Mouse (Mus musculus): ENCODE results near the gene Spint4.
"Not testable (repeated sequence)": the region's sequence is repeated elsewhere in the genome, so short reads cannot be mapped to it uniquely, and the experiment has no call there.

Gene Spint4

DNA sequence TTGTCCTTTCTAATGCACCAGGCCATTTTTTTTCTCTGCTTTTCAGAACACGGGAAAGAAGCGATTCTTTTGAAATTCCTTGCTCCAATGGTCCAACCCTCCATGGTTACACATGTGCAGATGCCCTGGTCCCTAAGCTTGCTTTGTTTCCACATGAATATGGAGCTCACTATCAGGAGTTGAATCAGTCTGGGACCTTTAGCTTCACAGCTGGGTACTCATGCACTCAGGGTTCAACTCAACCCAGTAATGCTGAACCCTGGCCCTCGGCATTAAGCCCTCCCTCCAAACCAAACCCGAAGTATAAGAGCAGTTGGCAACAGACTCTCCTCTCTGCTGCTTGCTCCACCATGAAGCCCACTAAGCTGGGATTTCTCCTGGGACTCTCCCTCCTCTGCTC is at the start of gene Spint4:
Spint4 (plus strand) TSS at position 301 of the 400 bp plus-strand sequence.
- DNase-seq (ENCODE audit: extremely low spot score, low spot score), result no peak

DNA sequence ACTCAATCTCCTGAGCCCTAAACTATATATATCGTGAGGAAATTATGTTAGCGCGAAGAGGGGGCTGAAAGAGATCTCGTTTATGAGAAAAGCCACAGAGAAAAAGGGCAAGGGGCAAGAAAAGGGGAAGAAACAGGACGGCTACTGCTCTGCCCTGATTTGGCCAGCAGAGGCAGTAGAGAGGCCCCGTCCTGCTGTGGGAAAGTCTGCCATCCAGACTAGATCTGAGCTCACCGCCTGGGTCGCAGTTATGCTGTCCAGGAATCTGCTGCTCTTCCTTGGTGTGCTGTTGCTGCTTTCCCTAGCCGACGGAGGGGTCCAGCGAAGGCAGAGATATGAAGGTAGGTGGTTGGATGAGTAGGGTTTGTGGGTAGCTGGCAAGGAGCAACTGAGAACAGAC is 42.4 kb upstream of the Spint4 start, which contains the start of gene Wfdc10:
Wfdc10 (plus strand) TSS at position 189 of the 400 bp plus-strand sequence.
- DNase-seq (ENCODE audit: extremely low spot score, low spot score), result peak; percentile 56

DNA sequence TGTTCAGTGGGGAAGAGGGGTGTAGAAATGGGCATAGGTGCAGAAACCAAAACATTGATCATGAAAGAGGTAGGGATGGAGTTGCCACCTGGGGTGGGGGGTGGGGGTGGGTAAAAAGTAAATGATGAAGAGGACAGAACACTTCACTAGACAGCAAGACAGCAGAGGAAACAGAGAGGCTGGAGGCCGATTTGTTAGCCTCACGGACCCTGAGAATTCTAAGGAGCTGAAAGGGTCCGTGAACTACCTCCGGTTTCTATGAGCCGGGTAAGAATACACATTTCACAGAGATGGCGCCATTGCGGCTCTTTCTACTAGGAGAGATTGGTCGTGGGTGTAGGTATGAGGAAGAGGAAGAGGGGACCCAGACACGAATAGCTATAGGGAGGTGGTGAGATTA is 41.8 kb upstream of the Spint4 start, which contains the start of gene Wfdc9:
Wfdc9 (minus strand) TSS at position 101 of the 400 bp plus-strand sequence.
- DNase-seq (ENCODE audit: extremely low spot score, low spot score), result no peak

- no peak for DNase-seq (ENCODE audit: extremely low spot score, low spot score)
These were observed 33.5 kb upstream of the Spint4 start for GRCm38 (mm10) chr2:164664851-164665250.

DNA sequence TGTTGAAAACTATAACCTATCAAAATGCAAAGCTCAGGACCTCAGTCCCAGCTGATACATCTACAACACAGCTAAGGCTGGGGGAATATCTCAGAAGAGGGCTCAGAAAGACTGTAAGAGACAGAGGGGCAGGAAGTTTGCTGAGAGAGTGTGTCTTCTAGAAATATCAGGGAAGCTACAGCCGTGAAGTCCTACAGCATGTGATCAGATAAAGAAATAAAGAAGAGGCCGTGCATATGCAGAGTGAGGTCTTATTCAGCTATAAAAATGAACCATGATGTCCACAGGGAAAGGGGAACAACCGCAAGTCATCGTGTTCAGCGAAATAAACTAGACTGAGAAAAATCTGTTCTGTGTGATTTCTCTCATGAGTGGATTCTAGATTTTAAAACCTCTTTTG is 28.0 kb upstream of the Spint4 start:
- DNase-seq (ENCODE audit: extremely low spot score, low spot score), result no peak

DNA sequence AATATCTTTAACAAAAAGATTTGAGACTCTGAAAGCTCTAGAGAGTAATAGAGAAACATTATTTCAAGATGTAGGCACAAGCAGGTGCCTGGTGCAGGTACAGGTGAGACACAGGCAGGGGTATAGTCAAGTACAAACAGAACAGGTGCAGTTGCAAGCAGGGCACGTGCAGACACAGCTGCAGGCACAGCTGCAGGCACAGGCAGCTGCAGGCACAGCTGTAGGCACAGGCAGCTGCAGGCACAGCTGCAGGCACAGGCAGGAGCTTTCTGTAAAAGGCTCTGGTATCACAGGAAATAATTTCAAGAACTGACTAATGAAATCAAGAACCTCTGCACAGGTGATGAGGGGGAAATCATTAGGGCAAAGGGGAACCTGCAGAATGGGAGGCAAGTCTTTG is 27.4 kb upstream of the Spint4 start:
- DNase-seq (ENCODE audit: extremely low spot score, low spot score), result no peak

GRCm38 (mm10) chr2:164673987-164674386 is 24.3 kb upstream of the Spint4 start, which contains the start of gene Wfdc11:
Gene Wfdc11, minus strand, starts transcription at chr2:164674087.
- DNase-seq (ENCODE audit: extremely low spot score, low spot score), result no peak

GRCm38 (mm10) chr2:164676103-164676502 is 22.2 kb upstream of the Spint4 start:
- DNase-seq (ENCODE audit: extremely low spot score, low spot score), result no peak

DNA sequence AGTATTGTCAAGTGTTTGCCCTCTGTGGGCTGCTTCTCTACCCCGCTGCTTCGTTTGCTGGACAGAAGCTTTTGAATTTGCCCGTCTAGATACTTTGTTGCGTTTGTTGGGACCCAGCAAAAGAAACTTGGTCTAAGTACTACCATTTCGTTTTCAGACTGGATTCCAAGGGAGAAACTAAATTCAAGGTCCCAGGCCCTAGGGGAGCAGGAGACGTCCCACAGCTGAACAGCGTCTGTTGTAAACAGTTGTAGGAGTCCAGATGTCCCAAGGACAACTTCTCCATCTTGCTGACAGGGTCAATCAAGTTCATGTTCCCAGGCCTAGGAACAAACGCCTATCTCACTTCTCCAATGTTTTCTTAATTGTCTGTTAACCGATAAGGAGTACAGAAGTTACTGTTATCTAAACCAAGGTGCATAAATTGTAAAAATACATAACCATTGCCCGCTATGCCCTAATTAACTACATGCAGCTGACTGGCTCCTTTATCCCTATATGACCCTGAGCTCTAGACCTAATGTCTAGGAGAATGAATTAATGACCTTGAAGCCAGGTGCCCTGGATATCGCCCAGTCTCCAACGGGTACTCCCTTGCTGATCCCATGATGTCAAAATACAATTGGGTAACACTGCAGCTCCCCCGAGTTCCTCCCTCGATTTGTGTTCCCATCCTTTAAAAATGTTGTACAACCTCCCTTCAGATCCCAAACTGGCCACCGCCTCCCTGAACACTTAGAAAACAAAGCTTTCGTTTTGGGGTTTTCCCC is 21.2 kb upstream of the Spint4 start:
- DNase-seq (ENCODE audit: extremely low spot score, low spot score), result no peak

GRCm38 (mm10) chr2:164678848-164679625 is 19.3 kb upstream of the Spint4 start:
- peak; percentile 73 for DNase-seq (ENCODE audit: extremely low spot score, low spot score)

DNA sequence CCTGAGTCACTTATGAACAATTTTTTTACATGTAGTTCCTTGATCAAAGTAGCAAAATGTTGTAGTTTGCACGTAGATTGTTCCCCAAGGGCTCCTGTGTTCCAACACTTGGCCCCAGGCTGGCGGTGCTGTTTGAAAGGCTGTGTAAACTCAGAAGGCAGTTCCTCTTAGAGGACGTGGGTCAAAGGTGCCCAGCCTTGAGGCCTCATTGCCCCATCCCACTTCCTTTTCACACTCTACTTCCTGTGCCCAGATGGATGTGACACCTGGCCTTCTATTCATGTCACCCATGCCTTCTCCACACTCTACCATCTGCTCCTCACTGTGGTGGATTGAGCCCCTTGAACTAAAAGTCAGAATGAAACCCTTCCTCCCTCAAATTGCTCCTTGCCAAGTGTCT is 18.4 kb upstream of the Spint4 start:
- peak; percentile 15 for DNase-seq (ENCODE audit: extremely low spot score, low spot score)

DNA sequence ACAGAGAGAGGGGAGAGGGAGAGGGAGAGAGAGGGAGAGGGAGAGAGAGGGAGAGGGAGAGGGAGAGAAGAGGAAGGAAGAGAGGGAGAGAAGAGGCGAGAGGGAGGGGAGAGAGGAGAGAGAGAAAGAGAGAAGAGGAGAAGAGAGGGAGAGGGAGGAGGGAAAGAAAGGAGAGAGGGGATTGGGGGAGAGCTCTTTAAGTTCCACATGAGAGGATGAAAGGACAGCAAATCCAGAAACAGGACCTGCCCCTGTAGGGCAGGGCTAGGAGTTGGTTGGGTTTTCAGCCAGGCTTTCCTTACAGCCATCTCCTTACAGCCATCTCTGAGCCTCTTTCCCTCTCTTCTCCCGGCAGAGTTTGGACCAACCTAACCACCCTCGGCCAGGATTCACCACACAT is 13.5 kb upstream of the Spint4 start, which contains the start of gene Wfdc13:
Wfdc13 (plus strand) TSS at position 301 of the 400 bp plus-strand sequence.
- no peak for DNase-seq (ENCODE audit: extremely low spot score, low spot score)

DNA sequence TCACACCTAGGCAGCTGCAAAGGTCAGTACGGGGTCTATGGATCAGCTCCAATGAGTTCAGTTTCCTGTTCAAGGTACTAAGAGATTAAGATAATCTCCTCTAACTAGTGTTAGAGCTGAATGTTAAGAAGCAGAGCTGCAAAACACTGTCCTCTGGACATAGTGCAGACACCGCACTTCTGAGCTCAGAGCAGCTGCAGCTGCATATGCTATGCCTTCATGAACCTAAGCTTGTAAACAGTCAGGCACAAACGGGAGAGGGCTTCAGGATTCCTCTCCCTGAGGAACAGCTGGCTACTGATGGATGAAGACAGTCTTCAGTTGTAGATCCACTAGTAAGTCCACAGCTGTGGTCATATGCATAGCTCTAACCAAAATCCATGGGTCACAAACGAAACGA is 2.7 kb downstream of the Spint4 start:
- no peak for DNase-seq (ENCODE audit: extremely low spot score, low spot score)

DNA sequence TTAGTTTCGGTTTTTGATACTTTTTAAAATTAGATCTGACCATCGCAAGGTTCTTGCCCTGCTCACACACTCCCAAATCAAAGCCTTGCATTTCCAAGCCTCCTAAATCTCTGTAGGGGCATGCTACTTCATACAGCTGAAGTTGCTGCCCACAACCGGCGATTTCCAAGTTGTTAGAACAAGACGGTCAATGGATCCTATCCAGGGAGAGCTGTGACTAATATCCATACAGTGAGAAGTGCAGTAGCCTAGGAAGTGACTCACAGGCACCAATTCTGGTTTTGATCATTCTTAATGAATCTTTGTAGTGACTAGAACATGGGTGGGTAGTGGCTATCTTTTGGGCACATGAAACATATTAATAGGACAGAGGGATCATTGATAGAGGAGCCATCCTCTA is 3.5 kb downstream of the Spint4 start:
- no peak for DNase-seq (ENCODE audit: extremely low spot score, low spot score)

- DNase-seq (ENCODE audit: extremely low spot score, low spot score), result no peak
These were observed 5.9 kb downstream of the Spint4 start for GRCm38 (mm10) chr2:164704235-164704634.

GRCm38 (mm10) chr2:164705328-164705727 is 7.0 kb downstream of the Spint4 start:
- DNase-seq (ENCODE audit: extremely low spot score, low spot score), result no peak

DNA sequence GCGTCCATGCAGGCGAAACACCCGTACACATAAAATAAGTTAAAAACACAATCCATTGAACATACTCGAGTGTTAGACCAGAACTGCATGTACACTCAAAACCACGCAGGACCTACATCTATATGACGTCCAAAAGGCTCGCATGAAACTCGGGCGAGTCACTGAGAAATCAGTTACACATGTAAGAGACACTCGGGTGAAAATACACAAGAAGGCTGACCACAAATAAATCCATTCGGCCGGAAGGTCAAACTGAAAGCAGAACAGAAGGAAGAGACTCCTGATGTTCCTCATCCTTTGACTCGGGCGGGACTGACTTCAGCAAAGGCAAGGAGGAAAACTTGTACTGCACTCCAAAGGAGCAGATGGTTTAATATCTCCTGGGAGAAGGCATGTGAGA is 7.7 kb downstream of the Spint4 start:
- DNase-seq (ENCODE audit: extremely low spot score, low spot score), result no peak

DNA sequence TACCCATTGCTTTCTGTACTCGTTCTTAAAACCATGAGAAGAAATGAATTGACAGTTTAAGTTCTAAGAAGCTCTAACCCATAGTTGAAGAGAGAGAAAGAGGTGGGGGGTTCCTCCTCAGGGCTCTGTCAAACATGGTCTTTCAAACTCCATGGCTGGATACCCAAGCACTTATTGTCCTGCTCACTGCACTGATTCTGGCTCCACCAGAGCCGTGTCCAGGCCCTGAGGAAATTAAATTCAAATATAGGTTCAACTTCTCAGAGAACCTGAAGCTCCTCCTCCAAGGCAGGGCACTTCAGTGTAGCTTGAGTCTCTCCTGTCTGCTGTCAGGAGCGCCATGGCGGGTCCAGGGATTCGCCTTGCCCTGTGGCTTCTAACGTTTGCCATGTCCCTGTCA is 16.7 kb downstream of the Spint4 start, which contains the start of gene Spint5:
Spint5 (plus strand) TSS at position 301 of the 400 bp plus-strand sequence.
- DNase-seq (ENCODE audit: extremely low spot score, low spot score), result no peak

GRCm38 (mm10) chr2:164716194-164716786 is 18.0 kb downstream of the Spint4 start:
- DNase-seq (ENCODE audit: extremely low spot score, low spot score), result not testable (repeated sequence)

DNA sequence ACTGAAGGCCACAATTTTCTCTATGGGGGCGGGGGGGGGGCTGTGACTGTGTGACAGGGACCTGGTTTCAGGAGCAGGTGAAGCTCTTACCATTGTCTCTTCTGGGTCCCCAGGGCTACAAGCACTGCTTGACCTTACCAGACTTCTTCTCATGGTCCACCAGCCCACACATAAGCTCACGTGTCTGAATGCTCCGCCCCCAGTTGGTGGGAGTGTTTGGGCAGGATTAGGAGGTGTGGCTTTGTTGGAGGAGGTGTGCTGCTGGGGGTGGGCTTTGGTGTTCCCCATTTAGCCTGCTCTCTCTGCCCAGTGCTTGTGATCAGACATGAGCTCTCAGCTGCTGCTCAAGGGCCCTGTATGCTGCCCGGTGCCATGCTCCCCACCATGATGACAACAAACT is 25.0 kb downstream of the Spint4 start:
- no peak for DNase-seq (ENCODE audit: extremely low spot score, low spot score)

DNA sequence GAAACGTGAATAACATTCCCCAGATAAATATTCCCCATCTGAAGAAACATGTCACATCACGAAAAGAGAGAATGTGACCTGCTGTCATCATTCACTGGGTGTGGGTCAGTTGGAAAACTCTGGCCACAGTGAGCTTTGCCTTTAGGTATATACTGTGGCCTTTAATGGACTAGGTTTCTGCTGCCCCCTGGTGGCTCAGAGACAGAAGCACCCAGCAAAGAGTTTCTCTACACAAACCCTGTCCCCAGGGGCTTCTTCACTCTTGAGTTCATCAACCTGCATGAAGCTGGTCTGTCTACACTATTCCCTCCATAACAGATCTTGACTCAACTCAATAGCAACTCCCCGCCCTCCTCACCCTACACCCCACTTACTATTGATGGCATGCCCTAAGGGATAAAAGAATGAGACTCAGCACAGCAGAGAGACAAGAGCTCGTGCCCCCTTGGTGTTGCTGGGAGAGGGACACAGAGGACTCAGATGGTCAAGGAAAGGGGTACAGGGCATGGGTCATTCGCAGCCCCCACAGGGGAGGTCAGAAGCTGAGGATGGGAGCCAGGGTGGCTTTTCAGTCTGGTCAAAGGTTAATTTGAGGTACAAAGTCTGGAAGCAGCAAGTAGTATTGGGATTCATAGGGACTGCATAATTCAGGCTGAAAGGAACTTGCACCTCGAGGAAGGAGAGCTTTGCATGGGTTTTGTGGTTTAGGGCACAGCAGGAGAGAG is 27.8 kb downstream of the Spint4 start:
- peak; percentile 62 for DNase-seq (ENCODE audit: extremely low spot score, low spot score)

Measured in neural tube, embryonic 10.5 days (tissue).